Comparison of ENCODE assay signal across 21 mouse cellular contexts in the genomic region with DNA sequence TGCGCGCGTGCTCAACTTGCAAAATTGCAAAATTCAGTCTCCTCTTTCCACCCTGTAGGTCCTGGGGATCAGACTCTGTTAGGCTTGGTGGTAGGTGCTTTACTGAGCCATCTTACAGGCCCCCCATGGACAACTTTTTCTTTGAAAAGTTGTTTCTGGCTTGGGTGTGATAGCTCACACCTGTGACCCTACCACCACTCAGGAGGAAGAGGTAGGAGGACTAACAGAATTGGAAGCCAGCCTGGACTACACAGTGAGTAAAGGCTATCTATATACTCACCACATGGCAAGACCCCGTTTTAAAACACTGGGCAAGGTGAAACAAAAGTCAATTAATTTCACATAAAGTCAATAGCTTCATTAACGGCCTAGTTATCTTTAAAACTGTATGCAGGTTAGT. TPM values are rescaled to one million over a fixed set of nuclear protein-coding genes. Genes with fewer than 3 reads are reported as not detected.
A peak's percentile ranks its signal among the peaks of the same experiment; 100 is the strongest.
DNase-seq lines count a peak whose midpoint lies in the region; ATAC-seq and TF ChIP-seq lines count a peak whose summit lies in the region.
"Had no signal": no experiment of that assay in that cellular context is flagged by ENCODE, and none has a peak within 500 bp of the region (broad histone marks: within the 10 kb centered on the region; RNA-seq: fewer than 3 reads in every experiment).

No protein-coding gene starts in this region.

- ATAC-seq in intestine, embryonic 16.5 days, result no peak
- ATAC-seq in intestine, postnatal 0 days, result no peak
- no peak for ATAC-seq in lung, embryonic 16.5 days (ENCODE audit: low read depth)
- ATAC-seq: forebrain, postnatal 0 days had no signal

- H3K4me3 ChIP-seq in intestine, embryonic 16.5 days (ENCODE audit: low read length), result no peak overlapping the region
- H3K4me3 ChIP-seq in intestine, postnatal 0 days (ENCODE audit: low read depth, low read length), result no peak overlapping the region
- no peak overlapping the region for H3K4me3 ChIP-seq in lung, embryonic 16.5 days (ENCODE audit: low read length)
- no peak overlapping the region for H3K4me3 ChIP-seq in CH12.LX (replicated peaks in 1 of 3; ENCODE audit: low read depth in 2 of 3, low read length in 2 of 3, poor library complexity in 1 of 3)
- H3K4me3 ChIP-seq in small intestine, adult 2 months (ENCODE audit: low read depth, low read length), result no peak overlapping the region
- H3K4me3 ChIP-seq: hindbrain, embryonic 13.5 days; layer of hippocampus, adult 2 months; limb, embryonic 13.5 days; liver, embryonic 15.5 days; midbrain, embryonic 12.5 days had no signal

- peaks cover 76% of the 10 kb centered on the region for H3K79me2 ChIP-seq in CH12.LX (replicated peaks; ENCODE audit: control insufficient read depth, extremely low read depth, insufficient read depth, poor library complexity, severe bottlenecking)

- in situ Hi-C loops in CH12.LX (cut with MboI; ENCODE audit: low pct_ligation_motif_present, low pct_unique_long_range_greater_than_20kb, low sequenced_read_pairs), result no loop called here

- no peaks in the 10 kb centered on the region for H3K27me3 ChIP-seq in intestine, embryonic 16.5 days (replicated peaks; ENCODE audit: control insufficient read depth, insufficient read depth, low read length)
- H3K27me3 ChIP-seq in intestine, postnatal 0 days (replicated peaks; ENCODE audit: control insufficient read depth, insufficient read depth, low read length), result no peaks in the 10 kb centered on the region
- H3K27me3 ChIP-seq in lung, embryonic 16.5 days (ENCODE audit: control insufficient read depth, insufficient read depth, low read depth, low read length), result no peaks in the 10 kb centered on the region
- no peaks in the 10 kb centered on the region for H3K27me3 ChIP-seq in CH12.LX (replicated peaks)
- H3K27me3 ChIP-seq in small intestine, adult 2 months (ENCODE audit: control insufficient read depth, insufficient read depth, low read length), result no peaks in the 10 kb centered on the region
- H3K27me3 ChIP-seq: hindbrain, embryonic 13.5 days; limb, embryonic 13.5 days; liver, embryonic 15.5 days; midbrain, embryonic 12.5 days had no signal

- H3K9ac ChIP-seq in intestine, embryonic 16.5 days (ENCODE audit: low read depth, low read length), result no peak overlapping the region
- no peak overlapping the region for H3K9ac ChIP-seq in intestine, postnatal 0 days (ENCODE audit: low read depth, low read length)
- no peak overlapping the region for H3K9ac ChIP-seq in lung, embryonic 16.5 days (ENCODE audit: low read length)
- no peak overlapping the region; the same call in 1 of the 2 replicates for H3K9ac ChIP-seq in CH12.LX (ENCODE audit: insufficient read depth, low read depth)
- H3K9ac ChIP-seq: forebrain, postnatal 0 days; hindbrain, embryonic 13.5 days; limb, embryonic 13.5 days; liver, embryonic 15.5 days; midbrain, embryonic 12.5 days had no signal

- TF ChIP-seq EP300 in CH12.LX (IDR thresholded peaks at IDR 0.05; ENCODE audit: low read length), result no peak

- H3K27ac ChIP-seq in intestine, embryonic 16.5 days (ENCODE audit: low read length), result peak overlapping the region; percentile 44; the same call in 1 of the 2 replicates
- H3K27ac ChIP-seq in intestine, postnatal 0 days (ENCODE audit: low read depth, low read length), result no peak overlapping the region
- H3K27ac ChIP-seq in lung, embryonic 16.5 days (ENCODE audit: low read length), result peak overlapping the region; percentile 80
- H3K27ac ChIP-seq in CH12.LX (ENCODE audit: insufficient read depth, low read depth), result peak overlapping the region; percentile 15
- H3K27ac ChIP-seq in small intestine, adult 2 months (ENCODE audit: insufficient read depth, low read depth, low read length), result peak overlapping the region; percentile 43; the same call in 1 of the 2 replicates
- H3K27ac ChIP-seq: hindbrain, embryonic 13.5 days; layer of hippocampus, adult 2 months; limb, embryonic 13.5 days; liver, embryonic 15.5 days; midbrain, embryonic 12.5 days had no signal

- peaks cover 20% of the 10 kb centered on the region for H3K4me1 ChIP-seq in intestine, embryonic 16.5 days (ENCODE audit: control insufficient read depth, insufficient read depth, low read length)
- no peaks in the 10 kb centered on the region for H3K4me1 ChIP-seq in intestine, postnatal 0 days (replicated peaks; ENCODE audit: control insufficient read depth, insufficient read depth, low read length)
- peaks cover 25% of the 10 kb centered on the region for H3K4me1 ChIP-seq in lung, embryonic 16.5 days (replicated peaks; ENCODE audit: control insufficient read depth, insufficient read depth, low read length)
- peaks cover 14 to 50% of the 10 kb centered on the region in 2 experiments for H3K4me1 ChIP-seq in CH12.LX (ENCODE audit: control insufficient read depth in 1 of 2, insufficient read depth in 2 of 2)
- H3K4me1 ChIP-seq in small intestine, adult 2 months (ENCODE audit: control insufficient read depth, insufficient read depth, insufficient read length, low read length), result 0 out of 2 replicates have a peak, but pooled peaks cover 2% of the 10 kb centered on the region

- H3K36me3 ChIP-seq in intestine, embryonic 16.5 days (ENCODE audit: control insufficient read depth, insufficient read depth, low read length), result 0 out of 2 replicates have a peak, but pooled peaks cover 3% of the 10 kb centered on the region
- H3K36me3 ChIP-seq in intestine, postnatal 0 days (ENCODE audit: control insufficient read depth, insufficient read depth), result peaks cover 11% of the 10 kb centered on the region; the same call in 1 of the 2 replicates
- H3K36me3 ChIP-seq in lung, embryonic 16.5 days (ENCODE audit: control insufficient read depth, insufficient read depth, low read length), result peaks cover 14% of the 10 kb centered on the region
- H3K36me3 ChIP-seq in CH12.LX (replicated peaks in 1 of 2; ENCODE audit: control insufficient read depth in 1 of 2, insufficient read depth in 1 of 2, low read length in 1 of 2), result peaks cover 19 to 38% of the 10 kb centered on the region in 2 experiments
- peaks cover 14% of the 10 kb centered on the region for H3K36me3 ChIP-seq in small intestine, adult 2 months (ENCODE audit: control insufficient read depth, insufficient read depth, low read length)

- dilution Hi-C loops in CH12.LX (cut with MboI; ENCODE audit: extremely low pct_ligation_motif_present, extremely low pct_unique_long_range_greater_than_20kb, low sequenced_read_pairs), result no loop called here

- no peaks in the 10 kb centered on the region for H3K9me3 ChIP-seq in intestine, embryonic 16.5 days (ENCODE audit: control insufficient read depth, low read length)
- no peaks in the 10 kb centered on the region for H3K9me3 ChIP-seq in intestine, postnatal 0 days (ENCODE audit: control insufficient read depth)
- H3K9me3 ChIP-seq in lung, embryonic 16.5 days (ENCODE audit: control insufficient read depth, low read length), result no peaks in the 10 kb centered on the region
- H3K9me3 ChIP-seq in CH12.LX (replicated peaks; ENCODE audit: low read length), result no peaks in the 10 kb centered on the region
- H3K9me3 ChIP-seq: hindbrain, embryonic 13.5 days; limb, embryonic 13.5 days; liver, embryonic 15.5 days; midbrain, embryonic 12.5 days had no signal

- no peak for TF ChIP-seq RAD21 in CH12.LX (IDR thresholded peaks at IDR 0.05; ENCODE audit: low read depth, low read length)

- no peak for TF ChIP-seq CTCF in intestine, postnatal 0 days (IDR thresholded peaks at IDR 0.05; ENCODE audit: low read depth)
- no peak for TF ChIP-seq CTCF in CH12.LX (conservative IDR thresholded peaks at IDR 0.05 in 1 of 2, IDR thresholded peaks at IDR 0.05 in 1 of 2; ENCODE audit: low read depth in 2 of 2, low read length in 2 of 2)
- no peak for TF ChIP-seq CTCF in small intestine, adult 2 months (IDR thresholded peaks at IDR 0.05; ENCODE audit: extremely low read depth, insufficient read length, insufficient replicate concordance, low read depth, low read length)

- DNase-seq in lung, postnatal 4 days, result no peak
- DNase-seq in CH12.LX (ENCODE audit: extremely low read depth), result no peak
- no peak for DNase-seq in cerebellum, adult 8-10 months
- DNase-seq: adrenal gland, adult 2 months; adrenal gland, postnatal 36 days; cerebellum, adult 18-20 months; cerebellum, postnatal 14 days; forebrain, postnatal 0 days; gastrocnemius, postnatal 10 days; heart, postnatal 36 days; kidney, adult 11 months had no signal

- WGBS in intestine, embryonic 16.5 days, result 92% methylated on average over 5 of the region's 5 CpGs
- 88% methylated on average over 5 of the region's 5 CpGs for WGBS in intestine, postnatal 0 days
- 76% methylated on average over 5 of the region's 5 CpGs for WGBS in lung, embryonic 16.5 days
- 71% methylated on average over 5 of the region's 5 CpGs for WGBS in small intestine, adult 2 months

- no peak overlapping the region for H3K4me2 ChIP-seq in intestine, embryonic 16.5 days (ENCODE audit: low read depth, low read length)
- H3K4me2 ChIP-seq in intestine, postnatal 0 days (replicated peaks; ENCODE audit: low read depth), result no peak overlapping the region
- H3K4me2 ChIP-seq in lung, embryonic 16.5 days (ENCODE audit: low read depth, low read length), result peak overlapping the region; percentile 19; the same call in 1 of the 2 replicates
- peak overlapping the region; percentile 72 for H3K4me2 ChIP-seq in CH12.LX (ENCODE audit: insufficient read depth, low read depth, poor library complexity, severe bottlenecking)
- H3K4me2 ChIP-seq: heart, embryonic 11.5 days; hindbrain, embryonic 13.5 days; limb, embryonic 13.5 days; midbrain, embryonic 12.5 days had no signal

- TF ChIP-seq POLR2A in CH12.LX (IDR thresholded peaks at IDR 0.05; ENCODE audit: low read depth, low read length), result no peak
- no peak for TF ChIP-seq POLR2A in small intestine, adult 2 months (IDR thresholded peaks at IDR 0.05; ENCODE audit: low read depth, low read length)

TF ChIP-seq in CH12.LX, 34 proteins besides CTCF, POLR2A, EP300 and RAD21 (continues in another document):
- no peak for TF ChIP-seq PAX5 (IDR thresholded peaks at IDR 0.05; ENCODE audit: low read length)

RNA-seq across cellular contexts. Expression of gene Rpa1, which starts 3.4 kb away (rescaled TPM):
- 82.8 and 91.9 TPM in 2 replicates for polyA plus RNA-seq in intestine, embryonic 16.5 days (2015; fragmentation: Nextera tagmentation; extraction: Ambion mirVana)
- 32.1 and 34.4 TPM in 2 replicates for polyA plus RNA-seq in intestine, postnatal 0 days (2015; fragmentation: Nextera tagmentation; extraction: Ambion mirVana)
- 172 and 191 TPM in 2 replicates for polyA plus RNA-seq in lung, embryonic 16.5 days (2015; fragmentation: Nextera tagmentation; extraction: Ambion mirVana)
- 287 and 354 TPM in 2 replicates for total RNA-seq in CH12.LX (2012; rRNA removed)
- total RNA-seq in CH12.LX (2014; rRNA removed), result 357 and 379 TPM in 2 replicates
- polyA plus RNA-seq in CH12.LX (2012; ENCODE audit: insufficient read length, low read depth), result 230 and 247 TPM in 2 replicates
- polyA plus RNA-seq in small intestine, adult 2 months (2012; rRNA removed), result 5.6 and 8.7 TPM in 2 replicates

RNA-seq across cellular contexts. Expression of gene Smyd4, which starts 3.5 kb away (rescaled TPM):
- 7.2 and 8.2 TPM in 2 replicates for polyA plus RNA-seq in intestine, embryonic 16.5 days (2015; fragmentation: Nextera tagmentation; extraction: Ambion mirVana)
- 3.1 and 3.4 TPM in 2 replicates for polyA plus RNA-seq in intestine, postnatal 0 days (2015; fragmentation: Nextera tagmentation; extraction: Ambion mirVana)
- polyA plus RNA-seq in lung, embryonic 16.5 days (2015; fragmentation: Nextera tagmentation; extraction: Ambion mirVana), result 14.1 and 16.9 TPM in 2 replicates
- total RNA-seq in CH12.LX (2012; rRNA removed) (11.5 and 13.9 TPM in 2 replicates), CH12.LX (2014; rRNA removed) (13.9 and 15.4 TPM in 2 replicates)
- 11.8 and 12.5 TPM in 2 replicates for polyA plus RNA-seq in CH12.LX (2012; ENCODE audit: insufficient read length, low read depth)
- polyA plus RNA-seq in small intestine, adult 2 months (2012; rRNA removed), result 1.2 and 1.4 TPM in 2 replicates

Comparison
In these comparisons a context has a peak if more than half of its experiments do, and no peak if none do; other contexts are left out.
1. H3K4me2 ChIP-seq: peak in lung, embryonic 16.5 days (single experiment) and CH12.LX (single experiment); none in intestine, embryonic 16.5 days (single experiment) and intestine, postnatal 0 days (single experiment).